Mouse (Mus musculus): ENCODE data around the gene Ccdc190.

- TF ChIP-seq CTCF (IDR thresholded peaks at IDR 0.05; ENCODE audit: borderline replicate concordance, insufficient read depth, low read depth, low read length) (no peak), POLR2A (IDR thresholded peaks at IDR 0.05; ENCODE audit: borderline replicate concordance, insufficient read depth, low read length) (peak; percentile 86; the same call in 1 of the 2 replicates)
Measured at GRCm38 (mm10) chr1:169968792-169969515, 40.5 kb downstream of the Ccdc190 start, which contains the start of gene Hsd17b7.

All from cerebellum, adult 2 months (tissue).